ENCODE assay signal across 18 mouse cellular contexts in the genomic region with DNA sequence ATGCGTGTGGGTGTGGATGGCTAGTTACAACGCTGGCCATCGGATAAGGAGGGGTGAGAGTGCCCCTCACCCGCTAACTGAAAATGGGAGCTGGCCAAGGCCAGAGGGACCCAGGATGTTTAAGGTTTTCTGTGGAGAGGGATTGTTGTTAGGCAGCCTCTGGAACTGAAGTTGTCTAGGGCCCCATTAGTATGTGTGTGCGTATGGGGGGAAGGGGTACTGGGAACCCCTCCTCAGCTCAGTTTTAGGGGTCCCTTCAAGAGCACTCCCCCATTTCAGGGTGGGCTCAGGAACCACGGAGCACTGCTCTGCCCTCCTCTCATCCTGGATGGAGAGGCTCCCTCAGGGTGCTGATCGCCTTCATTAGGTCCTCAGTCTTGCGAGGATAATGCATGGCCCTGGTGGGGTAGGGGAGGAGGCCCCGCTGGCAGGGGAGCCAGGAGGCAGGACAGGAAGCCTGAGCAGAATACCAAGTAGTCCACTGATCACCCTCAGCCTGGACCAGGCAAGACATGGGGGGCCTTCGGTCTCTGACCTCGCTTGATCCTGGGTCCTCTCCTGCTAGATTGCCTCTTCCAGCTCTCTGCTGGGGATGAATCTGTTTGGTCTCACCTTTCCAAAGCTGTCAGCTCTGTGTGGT. TPM values are rescaled to one million over a fixed set of nuclear protein-coding genes. Genes with fewer than 3 reads are reported as not detected.
DNase-seq lines count a peak whose midpoint lies in the region; ATAC-seq and TF ChIP-seq lines count a peak whose summit lies in the region.
"Had no signal": no experiment of that assay in that cellular context is flagged by ENCODE, and none has a peak within 500 bp of the region (broad histone marks: within the 10 kb centered on the region; RNA-seq: fewer than 3 reads in every experiment).

No protein-coding gene starts in this region.

- TF ChIP-seq POLR2A in heart, adult 2 months (IDR thresholded peaks at IDR 0.05; ENCODE audit: insufficient read depth, low read depth, low read length), result no peak

- H3K79me2 ChIP-seq in heart, adult 2 months (replicated peaks; ENCODE audit: control insufficient read depth, insufficient read depth, low read length), result no peaks in the 10 kb centered on the region

- no peak for TF ChIP-seq CTCF in heart, adult 2 months (IDR thresholded peaks at IDR 0.05)
- no peak for TF ChIP-seq CTCF in forebrain, postnatal 0 days (IDR thresholded peaks at IDR 0.05; ENCODE audit: low read depth)

- intact Hi-C loops in heart, adult 2 months (cut with DNase I), result no loop called here

- H3K4me1 ChIP-seq in heart, adult 2 months (ENCODE audit: control insufficient read depth, insufficient read depth, low read length), result peaks cover 5% of the 10 kb centered on the region
- peaks cover 53% of the 10 kb centered on the region for H3K4me1 ChIP-seq in embryonic facial prominence, embryonic 10.5 days
- no peaks in the 10 kb centered on the region for H3K4me1 ChIP-seq in forebrain, postnatal 0 days (ENCODE audit: insufficient read depth)

- no peak overlapping the region for H3K4me3 ChIP-seq in heart, adult 2 months
- no peak overlapping the region for H3K4me3 ChIP-seq in embryonic facial prominence, embryonic 10.5 days
- H3K4me3 ChIP-seq in forebrain, postnatal 0 days (ENCODE audit: low read depth, low read length), result no peak overlapping the region

- no peaks in the 10 kb centered on the region for H3K36me3 ChIP-seq in heart, adult 2 months (ENCODE audit: control insufficient read depth, insufficient read depth, low read length)
- no peaks in the 10 kb centered on the region for H3K36me3 ChIP-seq in embryonic facial prominence, embryonic 10.5 days (replicated peaks)
- no peaks in the 10 kb centered on the region for H3K36me3 ChIP-seq in forebrain, postnatal 0 days (ENCODE audit: insufficient read depth)

- WGBS in heart, adult 2 months, result 49% methylated on average over 11 of the region's 11 CpGs
- WGBS in embryonic facial prominence, embryonic 10.5 days, result 61% methylated on average over 11 of the region's 11 CpGs
- WGBS in forebrain, postnatal 0 days, result 33% methylated on average over 11 of the region's 11 CpGs

- no peak for DNase-seq in heart, adult 2 months
- DNase-seq in heart, adult 9 months (ENCODE audit: low spot score in 2 of 2), result no peak
- DNase-seq in embryonic facial prominence, embryonic 10.5 days (ENCODE audit: low spot score), result no peak
- DNase-seq in forebrain, postnatal 0 days, result no peak
- DNase-seq in frontal cortex, postnatal 14 days (ENCODE audit: low spot score in 2 of 2), result no peak
- DNase-seq in gastrocnemius, adult 18-20 months (ENCODE audit: low spot score), result no peak
- DNase-seq in left cerebral cortex, adult 11 months (ENCODE audit: low spot score), result no peak
- DNase-seq: cerebellum, adult 11-12 months; gastrocnemius, postnatal 25 days; heart, postnatal 14 days; kidney, adult 2 months; left cerebral cortex, postnatal 4 days; right cerebral cortex, postnatal 14 days; thymus, postnatal 14 days had no signal

- ATAC-seq in forebrain, postnatal 0 days, result peak; percentile 58
- ATAC-seq in megakaryocyte-erythroid progenitor cell, adult 5-6 weeks (replicated peaks; ENCODE audit: low FRiP score, low TSS enrichment, poor library complexity, severe bottlenecking), result 0 out of 2 replicates have a peak, but pooled peaks have one; percentile 22

- H3K9ac ChIP-seq in heart, adult 2 months (ENCODE audit: low read depth, low read length), result no peak overlapping the region
- H3K9ac ChIP-seq in forebrain, postnatal 0 days, result no peak overlapping the region

- TF ChIP-seq EP300 in heart, adult 2 months (IDR thresholded peaks at IDR 0.05; ENCODE audit: insufficient read depth, low read depth, low read length), result no peak

- H3K4me2 ChIP-seq in forebrain, postnatal 0 days (ENCODE audit: low read depth), result no peak overlapping the region

- H3K27ac ChIP-seq in heart, adult 2 months, result peak overlapping the region; percentile 34
- H3K27ac ChIP-seq in embryonic facial prominence, embryonic 10.5 days (replicated peaks), result peak overlapping the region; percentile 84
- H3K27ac ChIP-seq in forebrain, postnatal 0 days (ENCODE audit: low read depth, low read length), result no peak overlapping the region
- H3K27ac ChIP-seq: macrophage had no signal

- H3K27me3 ChIP-seq in heart, adult 2 months (ENCODE audit: control insufficient read depth, insufficient read depth, low read length), result no peaks in the 10 kb centered on the region
- H3K27me3 ChIP-seq in embryonic facial prominence, embryonic 10.5 days (replicated peaks; ENCODE audit: low read depth, poor library complexity, severe bottlenecking), result no peaks in the 10 kb centered on the region
- no peaks in the 10 kb centered on the region for H3K27me3 ChIP-seq in forebrain, postnatal 0 days (ENCODE audit: insufficient read depth, low read length)

- H3K9me3 ChIP-seq in embryonic facial prominence, embryonic 10.5 days, result no peaks in the 10 kb centered on the region
- H3K9me3 ChIP-seq in forebrain, postnatal 0 days (ENCODE audit: low read length), result no peaks in the 10 kb centered on the region

RNA-seq across cellular contexts. Expression of gene Cdk5rap3, which starts 23.0 kb away (rescaled TPM):
- 10 to 100 TPM; 17.4 to 25.2 TPM for total RNA-seq in heart, adult 2 months (2021)
- 13.8 and 17.5 TPM in 2 replicates for polyA plus RNA-seq in heart, adult 2 months (2012; rRNA removed)
- 90.1 and 99.9 TPM in 2 replicates for polyA plus RNA-seq in embryonic facial prominence, embryonic 10.5 days (2016; fragmentation: Nextera tagmentation; extraction: Ambion mirVana)
- 54.9 and 57.7 TPM in 2 replicates for total RNA-seq in forebrain, postnatal 0 days (2014; rRNA removed)
- 86.4 and 88.8 TPM in 2 replicates for polyA plus RNA-seq in forebrain, postnatal 0 days (2015; fragmentation: Nextera tagmentation; extraction: Ambion mirVana)
- total RNA-seq in megakaryocyte-erythroid progenitor cell, adult 5-6 weeks (2014; fragmentation: Nextera tagmentation), result 31.9 and 56.8 TPM in 2 replicates
- 18.3 and 54.6 TPM in 2 replicates for total RNA-seq in megakaryocyte-erythroid progenitor cell, adult 5-6 weeks (2017)
- 10 to 100 TPM; 24.9 to 25.7 TPM for total RNA-seq in gastrocnemius, adult 18-20 months (2021)

RNA-seq across cellular contexts. Expression of gene Prr15l, which starts 34.6 kb away (rescaled TPM):
- 1 to 10 TPM in 1 of 2 experiments, under 1 TPM in 1; 0.93 to 2.1 TPM for total RNA-seq in heart, adult 2 months (2021)
- polyA plus RNA-seq in heart, adult 2 months (2012; rRNA removed), result 0.70 and 2.5 TPM in 2 replicates
- 1.1 and 2.3 TPM in 2 replicates for polyA plus RNA-seq in embryonic facial prominence, embryonic 10.5 days (2016; fragmentation: Nextera tagmentation; extraction: Ambion mirVana)
- total RNA-seq in forebrain, postnatal 0 days (2014; rRNA removed), result not detected in 2 replicates
- polyA plus RNA-seq in forebrain, postnatal 0 days (2015; fragmentation: Nextera tagmentation; extraction: Ambion mirVana), result 0.11 TPM in 1 of 2 replicates, not detected in the other
- not detected in 2 replicates for total RNA-seq in megakaryocyte-erythroid progenitor cell, adult 5-6 weeks (2014; fragmentation: Nextera tagmentation)
- not detected in 2 replicates for total RNA-seq in megakaryocyte-erythroid progenitor cell, adult 5-6 weeks (2017)
- not detected for total RNA-seq in gastrocnemius, adult 18-20 months (2021)
- total RNA-seq: gastrocnemius, postnatal 25 days; layer of hippocampus, adult 8-10 months; left cerebral cortex, postnatal 4 days had no signal
- polyA plus RNA-seq: cortical plate, adult 2 months; macrophage had no signal

RNA-seq across cellular contexts. Expression of gene Copz2, which starts 43.7 kb away (rescaled TPM):
- total RNA-seq in heart, adult 2 months (2021), result 10 to 100 TPM; 35.0 to 36.9 TPM
- 55.0 and 76.6 TPM in 2 replicates for polyA plus RNA-seq in heart, adult 2 months (2012; rRNA removed)
- polyA plus RNA-seq in embryonic facial prominence, embryonic 10.5 days (2016; fragmentation: Nextera tagmentation; extraction: Ambion mirVana), result 36.2 and 37.4 TPM in 2 replicates
- total RNA-seq in forebrain, postnatal 0 days (2014; rRNA removed), result 5.8 and 7.1 TPM in 2 replicates
- 14.8 and 14.9 TPM in 2 replicates for polyA plus RNA-seq in forebrain, postnatal 0 days (2015; fragmentation: Nextera tagmentation; extraction: Ambion mirVana)
- not detected in 2 replicates for total RNA-seq in megakaryocyte-erythroid progenitor cell, adult 5-6 weeks (2014; fragmentation: Nextera tagmentation)
- total RNA-seq in megakaryocyte-erythroid progenitor cell, adult 5-6 weeks (2017), result 1.0 and 3.2 TPM in 2 replicates
- total RNA-seq in gastrocnemius, adult 18-20 months (2021), result 10 to 100 TPM; 26.7 to 27.7 TPM

RNA-seq across cellular contexts. Expression of gene Pnpo, which starts 50.5 kb away (rescaled TPM):
- 10 to 100 TPM; 12.9 to 13.0 TPM for total RNA-seq in heart, adult 2 months (2021)
- polyA plus RNA-seq in heart, adult 2 months (2012; rRNA removed), result 21.3 and 22.0 TPM in 2 replicates
- 32.0 and 34.5 TPM in 2 replicates for polyA plus RNA-seq in embryonic facial prominence, embryonic 10.5 days (2016; fragmentation: Nextera tagmentation; extraction: Ambion mirVana)
- total RNA-seq in forebrain, postnatal 0 days (2014; rRNA removed), result 26.2 and 30.3 TPM in 2 replicates
- polyA plus RNA-seq in forebrain, postnatal 0 days (2015; fragmentation: Nextera tagmentation; extraction: Ambion mirVana), result 28.1 and 33.1 TPM in 2 replicates
- 13.7 and 18.5 TPM in 2 replicates for total RNA-seq in megakaryocyte-erythroid progenitor cell, adult 5-6 weeks (2014; fragmentation: Nextera tagmentation)
- total RNA-seq in megakaryocyte-erythroid progenitor cell, adult 5-6 weeks (2017), result 25.9 and 29.0 TPM in 2 replicates
- 1 to 10 TPM; 7.6 to 9.0 TPM for total RNA-seq in gastrocnemius, adult 18-20 months (2021)
